Mouse (Mus musculus): ENCODE results near the gene Phrf1.

The Phrf1 gene

GRCm38 (mm10) chr7:141219558-141220099 is 9.0 kb upstream of the Phrf1 start:
- no peak for TF ChIP-seq GATA4 (IDR thresholded peaks at IDR 0.05; ENCODE audit: insufficient replicate concordance, low read length)

DNA sequence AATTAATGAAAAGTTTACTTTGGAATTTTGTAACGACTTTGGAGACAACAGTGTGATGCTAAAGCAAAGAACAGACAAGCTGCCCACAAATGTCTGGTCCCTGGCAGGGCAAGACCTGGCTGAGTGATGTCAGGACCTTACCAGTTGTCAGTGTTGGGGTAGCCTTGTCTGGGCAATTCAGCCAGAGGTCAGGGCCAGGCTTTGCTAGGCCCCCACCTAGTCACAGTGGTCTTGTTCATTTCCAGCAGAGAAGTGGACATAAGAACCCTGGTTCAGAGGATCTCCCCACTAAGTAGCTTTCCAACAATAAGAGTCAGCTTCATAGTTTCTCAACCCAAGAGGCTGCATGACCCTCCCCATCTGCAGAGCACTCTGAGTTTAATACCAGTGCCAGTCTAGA is 8.2 kb upstream of the Phrf1 start:
- no peak for TF ChIP-seq GATA4 (IDR thresholded peaks at IDR 0.05; ENCODE audit: insufficient replicate concordance, low read length)

- TF ChIP-seq GATA4 (IDR thresholded peaks at IDR 0.05; ENCODE audit: insufficient replicate concordance, low read length): no peak
Observed at GRCm38 (mm10) chr7:141221249-141222125, 7.1 kb upstream of the Phrf1 start.

DNA sequence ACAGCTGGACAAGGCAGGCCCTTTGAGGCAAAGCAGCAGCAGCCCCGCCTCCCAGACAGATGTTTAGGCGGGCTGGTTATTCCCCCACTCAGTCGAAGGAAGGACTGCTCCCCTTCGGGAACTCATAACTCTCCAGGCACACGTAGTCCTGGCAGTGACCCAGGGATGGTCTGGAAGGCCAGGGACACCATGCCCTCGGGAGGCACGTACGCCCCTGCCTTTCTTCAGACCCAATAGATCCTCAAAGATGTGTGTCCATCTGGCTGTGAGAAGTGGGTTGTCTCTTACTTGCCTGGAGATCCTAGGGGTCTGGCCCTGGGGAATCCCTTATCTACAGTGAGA is 6.5 kb upstream of the Phrf1 start:
- no peak for TF ChIP-seq GATA4 (IDR thresholded peaks at IDR 0.05; ENCODE audit: insufficient replicate concordance, low read length)

DNA sequence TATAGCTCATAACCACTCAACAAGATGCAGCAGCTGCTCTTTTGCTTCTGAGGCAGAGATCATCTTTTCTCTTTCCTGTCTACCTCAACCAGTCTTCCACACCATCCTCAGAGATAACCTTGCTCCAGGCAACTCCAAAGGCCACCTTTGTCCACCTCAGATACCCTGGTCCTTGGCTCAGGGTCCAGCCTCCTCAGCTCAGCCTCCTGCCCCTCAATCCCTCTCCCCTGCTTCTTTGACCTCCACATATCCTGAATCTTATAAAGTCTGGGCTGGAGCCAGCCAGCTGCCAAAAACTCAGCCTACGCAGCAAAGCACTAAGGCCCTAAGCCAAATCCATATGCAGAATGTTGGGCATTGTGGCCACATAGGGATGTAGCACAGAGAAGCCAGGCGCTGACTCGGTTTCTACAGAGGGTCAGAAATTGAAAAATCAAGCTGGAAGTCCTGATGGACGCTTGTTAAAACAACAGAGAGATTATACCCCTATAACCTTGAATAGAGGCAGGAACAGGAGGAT is 5.8 kb upstream of the Phrf1 start:
- no peak for TF ChIP-seq GATA4 (IDR thresholded peaks at IDR 0.05; ENCODE audit: insufficient replicate concordance, low read length)

- TF ChIP-seq GATA4 (IDR thresholded peaks at IDR 0.05; ENCODE audit: insufficient replicate concordance, low read length): no peak
Observed at GRCm38 (mm10) chr7:141226535-141226934, 2.0 kb upstream of the Phrf1 start.

DNA sequence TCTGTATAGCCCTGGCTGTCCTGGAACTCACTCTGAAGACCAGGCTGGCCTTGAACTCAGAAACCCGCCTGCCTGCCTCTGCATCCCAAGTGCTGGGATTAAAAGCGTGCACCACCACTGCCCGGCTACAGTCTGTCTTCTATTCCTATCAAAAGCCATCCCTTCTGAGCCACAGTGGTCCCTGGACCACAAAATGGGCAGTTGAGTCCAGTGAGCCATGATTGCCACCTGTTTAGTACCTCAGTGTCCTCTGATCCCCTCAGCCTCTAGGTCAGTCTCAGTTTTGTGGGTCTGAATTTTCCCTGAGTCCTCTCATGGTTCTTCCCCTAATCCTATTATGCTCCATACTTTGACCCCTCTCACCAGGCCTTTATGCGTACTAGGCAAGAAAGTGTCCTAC is 788 bp upstream of the Phrf1 start:
- TF ChIP-seq GATA4 (IDR thresholded peaks at IDR 0.05; ENCODE audit: insufficient replicate concordance, low read length): no peak

GRCm38 (mm10) chr7:141229702-141230101 is 1.1 kb downstream of the Phrf1 start:
- no peak for TF ChIP-seq GATA4 (IDR thresholded peaks at IDR 0.05; ENCODE audit: insufficient replicate concordance, low read length)

- no peak for TF ChIP-seq GATA4 (IDR thresholded peaks at IDR 0.05; ENCODE audit: insufficient replicate concordance, low read length)
Observed at GRCm38 (mm10) chr7:141230570-141230969, 2.0 kb downstream of the Phrf1 start.

GRCm38 (mm10) chr7:141231111-141231510 is 2.5 kb downstream of the Phrf1 start:
- TF ChIP-seq GATA4 (IDR thresholded peaks at IDR 0.05; ENCODE audit: insufficient replicate concordance, low read length): no peak

DNA sequence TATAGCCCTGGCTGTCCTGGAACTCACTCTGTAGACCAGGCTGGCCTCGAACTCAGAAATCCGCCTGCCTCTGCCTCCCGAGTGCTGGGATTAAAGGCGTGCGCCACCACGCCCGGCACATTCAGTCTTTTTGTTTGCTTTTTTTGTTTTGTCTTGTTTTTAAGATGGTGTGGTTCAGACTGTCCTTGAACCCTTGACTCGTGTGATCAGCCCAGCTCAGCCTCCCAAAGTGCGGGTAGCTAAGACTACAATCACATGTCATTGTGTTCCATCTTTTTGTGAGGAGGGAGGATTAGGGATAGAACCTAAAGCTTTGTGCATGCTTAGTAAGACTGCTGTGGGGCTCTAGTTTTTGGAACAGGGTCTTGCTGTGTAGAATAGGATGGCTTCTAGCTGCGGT is 3.0 kb downstream of the Phrf1 start:
- TF ChIP-seq GATA4 (IDR thresholded peaks at IDR 0.05; ENCODE audit: insufficient replicate concordance, low read length): no peak

DNA sequence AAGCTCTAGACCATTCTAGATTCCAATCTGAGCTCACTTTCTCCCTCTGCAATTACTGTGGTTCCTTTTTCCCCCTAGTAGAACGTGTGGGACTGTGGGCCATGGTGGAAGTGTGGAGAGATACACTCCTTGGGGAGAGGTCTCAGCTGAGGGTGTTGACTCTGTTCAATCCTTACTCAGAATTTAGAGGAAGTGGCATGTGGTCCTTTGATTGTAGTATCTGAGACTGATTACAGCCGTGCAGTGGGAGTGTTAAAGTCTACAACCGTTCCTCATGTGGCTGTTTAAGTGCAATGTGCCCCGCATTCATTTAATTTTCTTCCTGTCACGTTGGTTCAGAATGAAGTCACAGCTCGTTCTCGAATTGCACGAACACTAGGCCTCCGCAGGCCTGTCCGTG is 27.6 kb downstream of the Phrf1 start:
- TF ChIP-seq GATA4 (IDR thresholded peaks at IDR 0.05; ENCODE audit: insufficient replicate concordance, low read length): no peak

DNA sequence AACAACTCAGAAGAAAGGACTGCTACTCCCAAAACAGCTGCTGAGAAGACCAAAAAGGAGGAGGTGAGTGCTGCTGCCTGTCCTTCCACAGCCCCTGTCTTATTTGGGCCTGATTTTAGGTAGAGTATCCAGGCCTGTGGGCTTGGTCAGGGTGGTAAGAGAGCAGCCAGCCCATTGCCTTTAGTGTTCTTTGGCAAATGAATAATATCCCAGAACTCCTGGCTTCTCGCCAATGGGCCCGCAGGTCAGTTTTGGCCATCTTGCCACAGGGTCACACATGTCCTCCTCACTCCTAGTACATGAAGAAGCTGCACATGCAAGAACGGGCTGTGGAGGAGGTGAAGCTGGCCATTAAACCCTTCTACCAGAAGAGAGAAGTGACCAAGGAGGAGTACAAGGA is 32.9 kb downstream of the Phrf1 start:
- no peak for TF ChIP-seq GATA4 (IDR thresholded peaks at IDR 0.05; ENCODE audit: insufficient replicate concordance, low read length)

DNA sequence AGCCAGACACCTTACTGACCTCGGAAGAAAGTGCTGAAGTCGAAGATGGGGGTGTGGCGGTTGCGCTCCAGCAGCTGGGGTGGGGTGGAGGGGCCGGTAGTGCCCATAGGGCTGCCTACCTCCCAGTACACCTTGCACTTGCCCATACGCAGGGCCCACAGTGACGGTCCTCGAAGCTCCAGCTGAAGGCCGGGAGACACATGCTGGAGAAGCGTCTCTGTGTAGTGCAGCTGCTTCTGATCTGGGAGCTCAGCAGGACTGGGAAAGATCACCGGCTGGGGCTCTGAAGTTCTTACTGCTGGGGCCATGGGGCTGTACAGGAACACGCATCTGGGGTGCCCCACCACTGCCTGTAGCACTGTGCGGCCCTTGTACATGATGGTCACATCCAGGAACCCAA is 35.1 kb downstream of the Phrf1 start:
- TF ChIP-seq GATA4 (IDR thresholded peaks at IDR 0.05; ENCODE audit: insufficient replicate concordance, low read length): no peak

- TF ChIP-seq GATA4 (IDR thresholded peaks at IDR 0.05; ENCODE audit: insufficient replicate concordance, low read length): no peak
Observed at GRCm38 (mm10) chr7:141264041-141264700, 35.6 kb downstream of the Phrf1 start.

DNA sequence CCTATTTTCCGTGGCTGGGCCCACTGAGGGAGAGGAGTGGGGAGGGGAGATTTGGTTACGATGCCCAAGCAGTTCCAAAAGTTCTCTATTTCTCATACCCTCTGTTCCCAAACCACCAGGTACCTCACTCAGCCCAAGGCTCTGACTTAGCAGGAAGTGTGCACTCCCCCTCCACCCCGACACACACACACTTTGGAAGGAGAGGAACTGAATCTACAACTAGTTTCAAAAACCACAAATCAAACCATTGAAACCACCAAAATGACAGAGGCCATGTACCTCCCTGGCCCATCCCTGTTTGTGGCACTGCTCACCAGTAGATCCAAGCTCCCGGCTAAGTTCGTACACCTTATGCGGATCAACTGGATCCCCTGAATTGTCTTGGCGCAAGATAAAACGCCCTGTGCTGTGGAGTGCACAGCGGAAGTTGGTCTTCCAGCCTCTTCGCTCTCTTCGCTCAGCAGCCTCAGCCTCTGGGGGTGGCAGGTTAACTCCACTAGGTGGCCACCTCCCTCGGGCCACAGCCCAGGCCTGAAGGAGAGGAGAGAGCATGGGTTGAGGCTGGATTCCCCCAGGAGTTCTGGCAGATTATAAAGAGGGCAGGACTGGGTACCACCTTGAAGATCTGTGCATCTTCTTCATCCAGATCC is 36.3 kb downstream of the Phrf1 start:
- no peak for TF ChIP-seq GATA4 (IDR thresholded peaks at IDR 0.05; ENCODE audit: insufficient replicate concordance, low read length)
